Mouse (Mus musculus) MEL (cell line): ENCODE results near the gene Usp29.

Experiments used
- CHD1 ChIP-seq: IDR thresholded peaks from 2 replicates; pipeline ENCODE4 v1.6.1; 2012; ENCODE audit warnings: low read depth, mild to moderate bottlenecking, inconsistent platforms, low read length, improper control_type of control experiment
- CTCF ChIP-seq, 3 experiments: IDR thresholded peaks in 2 of 3; conservative IDR thresholded peaks in 1 of 3; 2 replicates each; pipeline ENCODE4 v1.5.1; 2011 to 2012; ENCODE audit warnings: low read length in 3 of 3, low read depth in 2 of 3, mild to moderate bottlenecking in 2 of 3, improper control_type of control experiment in 1 of 3, inconsistent platforms in 1 of 3, mixed read lengths in 1 of 3, moderate library complexity in 1 of 3; ENCODE audit not compliant: control insufficient read depth in 1 of 3, insufficient read depth in 1 of 3, poor library complexity in 1 of 3, severe bottlenecking in 1 of 3
- GATA1 ChIP-seq: IDR thresholded peaks from 2 replicates; pipeline ENCODE4 v1.6.1; 2011; ENCODE audit warnings: low read depth, low read length, improper control_type of control experiment
- MAX ChIP-seq: IDR thresholded peaks from 2 replicates; pipeline ENCODE4 v1.6.1; 2011; ENCODE audit warnings: low read length, improper control_type of control experiment
- MEF2A ChIP-seq: IDR thresholded peaks from 2 replicates; pipeline ENCODE4 v1.6.1; 2014; ENCODE audit warnings: low read depth, mild to moderate bottlenecking, inconsistent platforms, low read length, improper control_type of control experiment; ENCODE audit not compliant: poor library complexity, insufficient replicate concordance, severe bottlenecking; ENCODE audit errors: extremely low read depth
- POLR2A ChIP-seq, 2 experiments: IDR thresholded peaks; 2 replicates each; pipeline ENCODE4 v1.6.1; 2011 to 2012; ENCODE audit warnings: low read length in 2 of 2, mild to moderate bottlenecking in 2 of 2, control low read depth in 1 of 2, improper control_type of control experiment in 1 of 2, low read depth in 1 of 2, moderate library complexity in 1 of 2; ENCODE audit not compliant: control insufficient read depth in 1 of 2, insufficient read depth in 1 of 2, poor library complexity in 1 of 2
- POLR2AphosphoS2 ChIP-seq: IDR thresholded peaks from 2 replicates; pipeline ENCODE4 v1.6.1; 2011; ENCODE audit warnings: low read length, improper control_type of control experiment
- USF2 ChIP-seq, 2 experiments: IDR thresholded peaks; 2 replicates each; pipeline ENCODE4 v1.6.1; 2011 to 2012; ENCODE audit warnings: improper control_type of control experiment in 2 of 2, low read length in 2 of 2, borderline replicate concordance in 1 of 2, inconsistent platforms in 1 of 2, low read depth in 1 of 2, mild to moderate bottlenecking in 1 of 2; ENCODE audit not compliant: insufficient read depth in 1 of 2
- ZC3H11A ChIP-seq: IDR thresholded peaks from 2 replicates; pipeline ENCODE4 v1.6.1; 2012; ENCODE audit warnings: low read depth, mild to moderate bottlenecking, inconsistent platforms, low read length, improper control_type of control experiment

DNA sequence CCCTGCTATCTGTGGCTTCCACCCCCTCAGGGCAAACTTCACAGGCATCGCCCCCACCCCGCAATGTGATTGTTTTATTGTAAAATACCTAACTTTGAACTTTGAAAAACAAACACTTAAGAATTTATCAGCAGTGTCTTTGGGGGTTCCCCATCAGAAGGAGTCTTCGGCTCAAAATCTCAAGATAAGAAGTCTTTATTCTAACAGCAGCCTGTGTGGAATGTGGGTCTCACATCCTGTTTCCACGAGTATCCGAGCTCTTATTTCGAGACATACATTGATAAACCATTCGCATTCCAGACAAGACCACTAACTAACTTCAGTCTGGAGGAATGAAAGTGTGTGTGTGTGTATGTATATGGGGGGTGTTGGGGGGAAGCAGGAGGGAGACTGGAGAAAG is 180.1 kb downstream of the Usp29 start:
- no peak for TF ChIP-seq POLR2AphosphoS2
- TF ChIP-seq POLR2A (IDR thresholded peaks at IDR 0.05; ENCODE audit: control insufficient read depth in 1 of 2, insufficient read depth in 1 of 2, low read depth in 1 of 2, low read length in 2 of 2, poor library complexity in 1 of 2) = no peak
- TF ChIP-seq CTCF (IDR thresholded peaks at IDR 0.05 in 2 of 3, conservative IDR thresholded peaks at IDR 0.05 in 1 of 3; ENCODE audit: control insufficient read depth in 1 of 3, insufficient read depth in 1 of 3, low read depth in 2 of 3, low read length in 3 of 3, poor library complexity in 1 of 3, severe bottlenecking in 1 of 3) = no peak
- TF ChIP-seq GATA1 = no peak
- TF ChIP-seq MAX = no peak
- TF ChIP-seq ZC3H11A = no peak
- TF ChIP-seq MEF2A = no peak
- no peak for TF ChIP-seq USF2 (IDR thresholded peaks at IDR 0.05; ENCODE audit: borderline replicate concordance in 1 of 2, insufficient read depth in 1 of 2, low read depth in 1 of 2, low read length in 2 of 2)
- no peak for TF ChIP-seq CHD1
